Comparison of ENCODE assay signal across 9 mouse cellular contexts in genomic region chr7:27128162-27128561, GRCm38 (mm10). TPM values are rescaled to one million over a fixed set of nuclear protein-coding genes. Genes with fewer than 3 reads are reported as not detected.
DNase-seq lines count a peak whose midpoint lies in the region; ATAC-seq lines count a peak whose summit lies in the region.
"Had no signal": no experiment of that assay in that cellular context is flagged by ENCODE, and none has a peak within 500 bp of the region (broad histone marks: within the 10 kb centered on the region; RNA-seq: fewer than 3 reads in every experiment).

No protein-coding gene starts in this region.

- peak; percentile 88 for DNase-seq in heart, adult 11 months
- peak; percentile 11 to 24 for DNase-seq in B cell, adult 2 months
- peak; percentile 50 to 58 for DNase-seq in adrenal gland, postnatal 36 days
- no peak for DNase-seq in intestine, embryonic 14.5 days (ENCODE audit: low spot score)
- no peak for DNase-seq in liver, embryonic 13.5 days
- DNase-seq in right cerebral cortex, postnatal 14 days: peak; percentile 44
- DNase-seq in cerebellum, adult 9-11 months: no peak

- 0 out of 2 replicates have a peak, but pooled peaks cover 3% of the 10 kb centered on the region for H3K4me1 ChIP-seq in heart, embryonic 12.5 days (replicated peaks)
- peaks cover 4% of the 10 kb centered on the region; the same call in 1 of the 2 replicates for H3K4me1 ChIP-seq in intestine, embryonic 14.5 days (replicated peaks; ENCODE audit: control insufficient read depth, insufficient read depth, low read length)
- H3K4me1 ChIP-seq in liver, embryonic 13.5 days (replicated peaks): 0 out of 2 replicates have a peak, but pooled peaks cover 2% of the 10 kb centered on the region

- no peak overlapping the region for H3K9ac ChIP-seq in heart, embryonic 12.5 days
- H3K9ac ChIP-seq in intestine, embryonic 14.5 days (ENCODE audit: low read length): no peak overlapping the region
- H3K9ac ChIP-seq in liver, embryonic 13.5 days: no peak overlapping the region

- no peak overlapping the region for H3K4me3 ChIP-seq in heart, embryonic 12.5 days
- no peak overlapping the region for H3K4me3 ChIP-seq in intestine, embryonic 14.5 days (ENCODE audit: low read depth, low read length)
- no peak overlapping the region for H3K4me3 ChIP-seq in liver, embryonic 13.5 days (replicated peaks)

- 52% methylated on average over 3 of the region's 3 CpGs for WGBS in heart, embryonic 12.5 days
- 51% methylated on average over 3 of the region's 3 CpGs for WGBS in intestine, embryonic 14.5 days
- WGBS in liver, embryonic 13.5 days (ENCODE audit: insufficient replicate concordance): 44% methylated on average over 3 of the region's 3 CpGs

- no peak for ATAC-seq in heart, embryonic 12.5 days (ENCODE audit: insufficient number of reproducible peaks, low FRiP score)
- ATAC-seq in intestine, embryonic 14.5 days (replicated peaks; ENCODE audit: low FRiP score, low TSS enrichment, low read depth): 0 out of 2 replicates have a peak, but pooled peaks have one; percentile 22
- 0 out of 2 replicates have a peak, but pooled peaks have one; percentile 15 for ATAC-seq in liver, embryonic 13.5 days (ENCODE audit: low read depth)

- no peak overlapping the region for H3K27ac ChIP-seq in heart, embryonic 12.5 days (ENCODE audit: poor library complexity, severe bottlenecking)
- H3K27ac ChIP-seq in intestine, embryonic 14.5 days (ENCODE audit: low read depth): no peak overlapping the region
- no peak overlapping the region for H3K27ac ChIP-seq in liver, embryonic 13.5 days

- H3K4me2 ChIP-seq in heart, embryonic 12.5 days: no peak overlapping the region
- H3K4me2 ChIP-seq in intestine, embryonic 14.5 days (ENCODE audit: low read length): no peak overlapping the region
- H3K4me2 ChIP-seq in liver, embryonic 13.5 days: no peak overlapping the region

- no peaks in the 10 kb centered on the region for H3K9me3 ChIP-seq in heart, embryonic 12.5 days (replicated peaks)
- no peaks in the 10 kb centered on the region for H3K9me3 ChIP-seq in intestine, embryonic 14.5 days (ENCODE audit: control insufficient read depth, low read length)
- no peaks in the 10 kb centered on the region; the same call in 1 of the 2 replicates for H3K9me3 ChIP-seq in liver, embryonic 13.5 days (replicated peaks)

- H3K36me3 ChIP-seq in heart, embryonic 12.5 days: no peaks in the 10 kb centered on the region
- H3K36me3 ChIP-seq in intestine, embryonic 14.5 days (ENCODE audit: control insufficient read depth, insufficient read depth, low read length): no peaks in the 10 kb centered on the region
- H3K36me3 ChIP-seq in liver, embryonic 13.5 days: no peaks in the 10 kb centered on the region

- H3K27me3 ChIP-seq in heart, embryonic 12.5 days (replicated peaks): no peaks in the 10 kb centered on the region
- H3K27me3 ChIP-seq in intestine, embryonic 14.5 days (replicated peaks; ENCODE audit: control insufficient read depth, insufficient read depth, low read length): no peaks in the 10 kb centered on the region
- H3K27me3 ChIP-seq in liver, embryonic 13.5 days: no peaks in the 10 kb centered on the region

RNA-seq across cellular contexts. Expression of gene Cyp2f2, which starts 8.5 kb away (rescaled TPM):
- not detected in 2 replicates for polyA plus RNA-seq in heart, embryonic 12.5 days (2016; fragmentation: Nextera tagmentation; extraction: Ambion mirVana)
- total RNA-seq in adrenal gland, postnatal 36 days (2021): 100 to 1,000 TPM in 1 of 2 experiments, 1 to 10 TPM in 1; 1.7 to 817 TPM
- polyA plus RNA-seq in intestine, embryonic 14.5 days (2014; fragmentation: Nextera tagmentation; extraction: Ambion mirVana): not detected in 2 replicates
- 0.09 TPM in 1 of 2 replicates, not detected in the other for polyA plus RNA-seq in liver, embryonic 13.5 days (2015; fragmentation: Nextera tagmentation; extraction: Ambion mirVana)

RNA-seq across cellular contexts. Expression of gene Cyp2t4, which starts 25.4 kb away (rescaled TPM):
- not detected in 2 replicates for polyA plus RNA-seq in heart, embryonic 12.5 days (2016; fragmentation: Nextera tagmentation; extraction: Ambion mirVana)
- not detected for total RNA-seq in adrenal gland, postnatal 36 days (2021)
- polyA plus RNA-seq in intestine, embryonic 14.5 days (2014; fragmentation: Nextera tagmentation; extraction: Ambion mirVana): 0.12 TPM in 2 replicates
- polyA plus RNA-seq in liver, embryonic 13.5 days (2015; fragmentation: Nextera tagmentation; extraction: Ambion mirVana): 0.06 TPM in 1 of 2 replicates, not detected in the other
- total RNA-seq: layer of hippocampus, postnatal 25 days had no signal

RNA-seq across cellular contexts. Expression of gene Egln2, which starts 38.4 kb away (rescaled TPM):
- polyA plus RNA-seq in heart, embryonic 12.5 days (2016; fragmentation: Nextera tagmentation; extraction: Ambion mirVana): 56.5 and 57.4 TPM in 2 replicates
- 100 to 1,000 TPM in 1 of 2 experiments, 10 to 100 TPM in 1; 86.0 to 106 TPM for total RNA-seq in adrenal gland, postnatal 36 days (2021)
- polyA plus RNA-seq in intestine, embryonic 14.5 days (2014; fragmentation: Nextera tagmentation; extraction: Ambion mirVana): 39.3 and 43.1 TPM in 2 replicates
- polyA plus RNA-seq in liver, embryonic 13.5 days (2015; fragmentation: Nextera tagmentation; extraction: Ambion mirVana): 27.6 and 28.7 TPM in 2 replicates

RNA-seq across cellular contexts. Expression of gene Rab4b, which starts 50.5 kb away (rescaled TPM):
- polyA plus RNA-seq in heart, embryonic 12.5 days (2016; fragmentation: Nextera tagmentation; extraction: Ambion mirVana): 51.2 and 53.5 TPM in 2 replicates
- 10 to 100 TPM; 50.9 to 59.0 TPM for total RNA-seq in adrenal gland, postnatal 36 days (2021)
- polyA plus RNA-seq in intestine, embryonic 14.5 days (2014; fragmentation: Nextera tagmentation; extraction: Ambion mirVana): 59.8 and 60.8 TPM in 2 replicates
- polyA plus RNA-seq in liver, embryonic 13.5 days (2015; fragmentation: Nextera tagmentation; extraction: Ambion mirVana): 28.5 and 28.6 TPM in 2 replicates

RNA-seq across cellular contexts. Expression of gene Gm21983, which starts 52.7 kb away (rescaled TPM):
- 0.34 and 0.64 TPM in 2 replicates for polyA plus RNA-seq in heart, embryonic 12.5 days (2016; fragmentation: Nextera tagmentation; extraction: Ambion mirVana)
- not detected for total RNA-seq in adrenal gland, postnatal 36 days (2021)
- polyA plus RNA-seq in intestine, embryonic 14.5 days (2014; fragmentation: Nextera tagmentation; extraction: Ambion mirVana): 0.52 TPM in 1 of 2 replicates, not detected in the other
- polyA plus RNA-seq in liver, embryonic 13.5 days (2015; fragmentation: Nextera tagmentation; extraction: Ambion mirVana): 0.46 TPM in 1 of 2 replicates, not detected in the other
- total RNA-seq: layer of hippocampus, postnatal 25 days had no signal

Comparison
In these comparisons a context has a peak if more than half of its experiments do, and no peak if none do; other contexts are left out.
1. DNase-seq: peak in heart, adult 11 months (single experiment), B cell, adult 2 months (2 of 2), adrenal gland, postnatal 36 days (2 of 2) and right cerebral cortex, postnatal 14 days (single experiment); none in intestine, embryonic 14.5 days (single experiment), liver, embryonic 13.5 days (single experiment) and cerebellum, adult 9-11 months (single experiment).